Mouse (Mus musculus): Measurements from ENCODE around the gene Ang5.
A peak's percentile ranks its signal among the peaks of the same experiment; 100 is the strongest.
"Not testable (repeated sequence)": the region's sequence is repeated elsewhere in the genome, so short reads cannot be mapped to it uniquely, and the experiment has no call there.

The Ang5 gene

DNA sequence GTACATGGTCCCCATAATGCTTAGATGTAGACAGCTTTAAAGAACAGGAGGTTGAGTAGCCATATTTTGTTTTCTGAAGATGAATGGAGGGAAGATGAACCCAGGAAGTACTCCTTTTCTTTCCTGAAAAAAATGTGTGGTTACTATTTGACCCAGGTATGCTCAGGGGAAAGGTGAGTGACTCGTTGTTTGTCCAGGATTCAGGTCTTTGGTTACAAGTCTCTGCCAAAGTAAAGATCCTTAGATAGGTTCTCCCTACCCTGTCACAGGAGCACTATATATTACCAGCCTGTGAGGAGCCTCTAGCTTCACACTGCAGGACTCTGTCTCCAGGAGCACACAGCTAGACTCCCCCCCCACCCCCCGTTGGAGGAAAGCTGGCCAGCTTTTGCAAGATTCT, at the start of gene Ang5:
TSS of gene Ang5 (plus strand) at position 301 of the 400 bp plus-strand sequence.
- not testable (repeated sequence) for DNase-seq

DNA sequence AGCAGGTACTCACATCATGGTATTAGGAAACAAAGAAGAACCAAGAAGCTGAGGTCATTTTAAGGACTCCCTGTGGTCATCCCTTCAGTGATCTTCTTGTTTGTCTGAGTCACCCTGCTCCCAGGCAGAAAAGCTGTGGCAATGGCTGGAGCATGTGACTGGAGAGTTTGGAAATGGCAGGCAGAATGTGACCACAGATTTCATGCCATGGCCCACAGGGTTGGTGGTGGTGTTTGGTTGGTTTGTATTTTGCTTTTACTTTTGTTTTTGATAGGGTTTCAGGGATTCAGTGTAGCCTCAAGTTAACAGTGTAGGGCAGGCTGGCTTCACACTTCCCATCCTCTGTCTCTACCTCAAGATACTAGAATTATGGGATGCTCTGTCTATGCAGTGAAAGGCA, 38.7 kb upstream of the Ang5 start:
- not testable (repeated sequence) for DNase-seq

DNA sequence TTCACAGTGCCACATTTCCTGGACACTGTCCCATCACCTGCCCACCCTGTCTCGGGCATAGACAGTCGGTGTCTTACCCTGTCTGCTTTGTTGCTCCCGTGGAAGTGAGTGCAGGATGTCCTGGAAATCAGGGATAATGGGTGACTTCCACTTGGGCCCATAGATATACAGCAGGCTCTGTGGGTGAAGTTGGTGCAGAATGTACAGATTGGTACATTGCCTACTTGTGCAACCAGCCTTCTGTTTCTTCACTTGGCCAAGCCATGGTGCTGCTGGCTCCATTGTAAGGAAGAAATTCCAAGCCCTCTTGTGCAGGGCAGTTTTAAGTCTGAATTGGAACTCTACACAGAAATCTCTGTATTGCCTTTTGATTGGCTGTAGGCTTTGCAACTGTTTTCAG, 33.4 kb upstream of the Ang5 start, which contains the start of gene Ear10:
TSS of gene Ear10 (minus strand) at position 101 of the 400 bp plus-strand sequence.
- DNase-seq, result not testable (repeated sequence)

DNA sequence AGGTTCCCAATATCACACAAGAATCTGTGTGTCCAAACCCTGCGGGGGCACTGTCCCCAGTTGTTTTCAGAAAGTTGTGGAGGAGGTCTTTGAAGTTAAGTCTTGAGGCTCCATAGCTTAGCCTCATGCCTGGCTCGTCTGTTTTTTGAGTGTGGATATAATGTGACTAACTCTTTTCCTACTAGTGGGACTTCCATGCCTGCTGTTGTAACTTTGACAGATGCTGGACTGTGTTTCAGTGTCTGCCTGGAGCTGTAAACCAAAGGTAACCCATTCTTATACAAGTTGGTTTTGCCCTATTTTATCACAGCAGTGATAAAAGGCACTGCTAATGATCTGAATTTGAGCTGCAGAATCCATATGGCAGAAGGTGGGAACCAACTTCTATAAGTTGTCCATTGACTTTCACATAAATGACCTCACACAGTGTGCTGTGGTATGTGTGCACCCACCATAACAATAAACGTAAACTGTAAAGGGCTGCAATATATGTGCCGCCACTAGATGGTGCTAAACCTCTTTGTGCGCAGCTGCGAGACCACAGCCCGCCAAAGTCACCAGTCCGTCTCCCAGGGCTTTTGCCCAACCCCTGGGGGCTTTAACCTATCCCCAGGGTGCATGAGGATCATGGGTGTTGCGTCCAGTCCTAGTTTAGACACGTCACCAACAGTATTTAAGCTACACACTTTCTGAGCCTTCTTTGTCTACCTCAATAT, 32.0 kb upstream of the Ang5 start, which contains the start of gene Gm8113:
TSS of gene Gm8113 (plus strand) at position 703 of the 716 bp plus-strand sequence.
- DNase-seq, result peak; percentile 91

DNA sequence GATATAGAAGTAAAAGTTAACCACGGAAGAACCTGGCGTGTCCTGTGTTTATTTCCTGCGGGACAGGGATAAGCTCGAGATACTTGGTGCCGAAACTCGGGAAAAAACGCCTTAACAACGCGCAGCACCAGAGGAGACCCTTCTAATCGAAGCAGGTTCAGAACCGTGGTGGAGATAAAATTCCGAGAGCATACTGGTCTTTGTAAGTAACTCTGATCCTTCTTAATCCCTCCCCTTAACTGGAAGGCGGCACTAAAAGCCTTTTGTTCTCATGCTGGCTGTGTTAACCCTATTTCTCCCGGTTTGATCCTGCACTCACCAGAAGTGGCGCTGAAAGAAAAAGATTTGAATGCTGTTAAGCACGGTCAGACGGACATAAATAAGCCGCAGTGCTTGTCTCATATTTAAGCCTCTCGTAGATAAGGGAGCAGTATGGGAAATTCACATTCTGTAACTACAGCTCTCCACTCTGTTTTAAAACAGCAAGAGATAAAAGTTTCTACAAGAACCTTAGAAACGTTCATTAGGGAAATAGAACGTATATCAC, 31.4 kb upstream of the Ang5 start:
- DNase-seq, result peak; percentile 77

DNA sequence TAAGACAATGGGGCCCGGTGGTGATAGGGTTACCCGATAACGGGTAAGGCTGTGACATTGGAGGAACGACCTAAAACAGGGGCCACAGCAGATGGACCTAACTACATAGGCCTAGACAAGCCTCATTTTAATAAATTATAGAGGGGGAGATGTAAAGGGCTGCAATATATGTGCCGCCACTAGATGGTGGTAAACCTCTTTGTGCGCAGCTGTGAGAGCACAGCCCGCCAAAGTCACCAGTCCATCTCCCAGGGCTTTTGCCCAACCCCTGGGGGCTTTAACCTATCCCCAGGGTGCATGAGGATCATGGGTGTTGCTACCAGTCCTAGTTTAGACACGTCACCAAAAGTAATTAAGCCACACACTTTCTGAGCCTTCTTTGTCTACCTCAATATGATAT, 23.9 kb upstream of the Ang5 start:
- DNase-seq, result peak; percentile 72

DNA sequence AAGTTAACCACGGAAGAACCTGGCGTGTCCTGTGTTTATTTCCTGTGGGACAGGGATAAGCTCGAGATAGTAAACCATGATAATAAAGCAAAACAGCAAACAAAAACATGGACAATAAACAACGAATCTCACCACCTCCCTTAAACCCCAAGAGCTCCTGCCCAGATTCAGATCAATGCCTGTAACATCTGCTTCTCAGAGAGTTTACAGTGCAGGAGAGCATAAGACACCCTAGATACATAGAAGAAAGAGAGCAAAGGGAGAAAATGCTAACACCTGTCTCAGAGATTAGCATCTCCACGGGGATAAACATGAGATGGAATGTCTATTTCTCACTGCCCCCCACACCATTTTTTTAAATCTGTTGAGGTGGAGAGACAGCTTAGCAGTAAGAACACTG, 23.5 kb upstream of the Ang5 start:
- not testable (repeated sequence) for DNase-seq

DNA sequence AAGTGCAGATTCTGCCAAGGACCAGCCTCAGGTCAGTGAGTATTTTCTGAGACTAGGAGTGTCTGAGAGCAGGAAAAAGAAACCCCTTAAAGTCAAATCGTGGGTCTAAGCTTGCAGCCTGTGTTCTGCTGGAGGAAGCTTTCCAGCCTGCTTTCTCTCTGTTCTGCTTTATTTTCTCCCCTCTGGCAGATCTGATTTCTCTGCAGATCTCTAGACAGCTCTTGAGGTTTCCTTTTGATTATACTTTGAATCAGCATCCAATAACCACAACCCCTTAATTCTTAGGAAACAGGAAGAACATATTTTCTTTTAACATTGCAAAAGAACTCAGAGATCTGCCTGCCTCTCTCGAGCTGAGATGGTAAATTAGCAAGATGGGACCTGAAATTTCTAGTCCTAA, 3.5 kb upstream of the Ang5 start:
- not testable (repeated sequence) for DNase-seq

DNA sequence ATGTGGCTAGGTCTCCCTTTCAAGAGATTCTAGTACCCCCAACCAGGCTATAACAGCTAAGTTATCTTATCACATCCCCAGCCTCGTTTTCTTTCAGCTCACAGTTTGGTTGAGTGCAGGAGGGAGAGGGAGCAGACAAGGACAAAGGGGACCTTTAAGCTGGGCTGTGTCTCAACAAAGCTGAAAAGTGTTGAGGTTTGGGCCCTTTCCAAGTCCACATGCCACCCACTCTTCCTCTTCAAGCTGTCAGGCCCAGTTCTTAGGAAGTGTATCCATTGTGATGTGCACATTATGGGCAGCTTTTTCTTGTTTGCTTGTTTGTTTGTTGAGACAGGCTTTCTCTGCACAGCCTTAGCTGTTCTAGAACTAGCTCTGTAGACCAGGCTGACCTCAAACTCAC, 1.8 kb upstream of the Ang5 start:
- DNase-seq, result not testable (repeated sequence)

DNA sequence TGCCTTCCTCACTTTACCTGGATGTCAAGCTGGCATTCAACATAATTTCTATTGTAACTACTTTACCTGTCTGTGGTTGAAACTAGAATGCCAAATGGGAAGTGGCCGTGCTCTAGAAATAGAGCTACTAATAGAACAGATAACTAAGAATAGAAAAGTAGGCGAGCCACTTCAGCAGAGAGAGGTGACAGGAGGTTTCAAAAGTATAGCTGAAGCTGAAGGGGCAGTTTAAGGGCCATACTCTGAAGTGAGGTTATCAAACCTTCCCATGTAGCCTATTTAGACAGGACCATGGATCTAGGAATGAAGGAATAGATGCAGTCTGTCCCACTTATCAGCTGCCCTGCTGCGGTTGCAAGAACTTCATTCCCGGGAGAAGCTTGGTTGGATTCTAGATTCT, 26.6 kb downstream of the Ang5 start:
- no peak for DNase-seq

DNA sequence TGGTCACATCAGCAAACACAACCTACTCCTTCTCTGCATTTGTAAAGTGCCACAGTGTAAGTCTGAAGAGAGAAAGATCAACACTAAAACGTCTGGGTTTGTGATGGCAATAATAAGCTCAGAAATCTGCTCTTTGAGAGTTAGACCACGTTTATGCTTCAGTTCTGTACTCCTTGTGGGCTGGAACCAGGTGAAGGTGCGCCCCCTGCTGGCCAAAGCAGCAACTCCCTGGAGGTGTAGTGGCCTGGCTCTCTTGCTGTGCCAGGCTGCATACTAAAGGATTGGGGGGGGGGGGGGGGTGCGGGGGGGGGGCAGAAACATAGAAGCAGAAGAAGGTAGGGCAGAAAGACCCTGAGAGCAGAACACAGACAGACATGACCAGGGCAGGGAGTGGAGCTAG, 27.0 kb downstream of the Ang5 start:
- DNase-seq, result peak; percentile 71

DNA sequence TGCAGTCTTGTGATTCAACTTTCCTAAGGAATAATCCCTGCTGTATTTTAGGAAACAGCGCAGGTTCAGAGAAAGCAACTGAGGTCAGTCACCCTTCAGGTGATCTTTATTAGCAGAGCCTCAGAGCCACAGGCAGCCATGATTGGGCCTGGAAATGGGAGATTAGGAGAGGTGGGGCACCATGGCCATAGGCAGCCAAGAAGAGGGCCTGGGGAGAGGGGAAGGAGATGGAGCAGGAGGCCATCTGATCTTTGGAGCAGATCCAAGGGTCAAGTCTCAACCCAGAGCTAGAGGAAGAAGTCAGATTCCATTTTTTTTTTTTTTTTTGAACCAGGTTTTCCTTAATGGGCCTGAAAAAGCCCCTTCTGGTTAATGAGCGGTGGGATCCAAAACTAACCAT, 29.3 kb downstream of the Ang5 start:
- DNase-seq, result no peak

DNA sequence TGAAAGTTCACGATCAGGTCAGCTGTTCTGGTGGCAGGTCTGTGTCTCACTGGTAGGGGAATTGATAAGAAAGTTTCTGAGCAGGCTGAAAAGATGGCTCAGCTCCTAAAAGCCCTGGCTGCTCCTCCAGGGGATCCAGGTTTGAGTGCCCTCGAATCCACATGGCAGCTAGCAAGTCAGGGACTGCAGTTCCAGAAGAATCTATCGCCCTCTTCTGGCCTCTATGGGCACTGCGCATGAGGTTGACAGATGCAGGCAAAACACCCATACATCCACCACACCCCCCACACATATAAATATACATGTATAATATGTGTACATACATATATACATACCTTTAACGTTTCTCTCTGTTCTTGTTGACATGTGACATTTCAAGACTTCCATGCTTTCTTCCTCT, 30.5 kb downstream of the Ang5 start:
- DNase-seq, result peak; percentile 72

DNA sequence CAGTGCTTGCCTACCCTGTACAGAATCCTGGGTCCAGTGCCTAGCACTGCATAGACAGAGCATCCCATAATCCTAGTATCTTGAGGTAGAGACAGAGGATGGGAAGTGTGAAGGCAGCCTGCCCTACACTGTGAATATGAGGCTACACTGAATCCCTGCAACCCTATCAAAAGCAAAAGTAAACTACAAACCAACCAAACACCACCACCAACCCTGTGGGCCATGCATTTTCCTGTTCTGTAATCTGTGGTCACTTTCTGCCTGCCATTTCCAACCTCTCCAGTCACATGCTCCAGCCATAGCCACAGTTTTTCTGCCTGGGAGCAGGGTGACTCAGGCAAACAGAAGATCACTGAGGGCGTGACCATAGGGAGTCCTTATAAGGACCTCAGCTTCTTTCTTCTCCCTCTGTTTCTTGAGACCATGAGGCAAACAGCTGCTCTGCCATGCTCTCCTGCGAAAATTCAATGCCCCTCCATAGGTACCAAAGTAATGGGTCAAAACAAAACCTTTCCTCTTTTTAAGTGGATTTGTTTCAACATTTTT, 41.7 kb downstream of the Ang5 start:
- not testable (repeated sequence) for DNase-seq

DNA sequence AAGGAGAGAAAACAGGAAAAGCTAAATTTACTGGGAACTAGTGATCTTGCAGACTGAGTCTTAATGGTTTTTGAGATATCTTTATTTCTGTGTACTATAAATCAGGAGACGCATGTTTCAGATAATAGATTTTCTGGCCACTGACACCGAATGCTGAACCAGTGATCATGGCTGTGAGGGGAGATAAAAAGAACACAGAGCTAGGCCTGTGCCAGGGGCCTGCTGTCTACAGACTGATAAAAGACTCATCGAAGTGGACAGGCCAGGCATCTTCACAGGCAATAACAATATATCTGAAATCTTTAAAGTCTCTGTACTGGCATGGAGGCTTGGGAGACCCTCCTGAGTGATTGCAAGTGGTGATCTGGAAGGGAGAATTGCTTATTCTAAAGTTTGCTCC, 44.7 kb downstream of the Ang5 start:
- DNase-seq, result no peak

DNA sequence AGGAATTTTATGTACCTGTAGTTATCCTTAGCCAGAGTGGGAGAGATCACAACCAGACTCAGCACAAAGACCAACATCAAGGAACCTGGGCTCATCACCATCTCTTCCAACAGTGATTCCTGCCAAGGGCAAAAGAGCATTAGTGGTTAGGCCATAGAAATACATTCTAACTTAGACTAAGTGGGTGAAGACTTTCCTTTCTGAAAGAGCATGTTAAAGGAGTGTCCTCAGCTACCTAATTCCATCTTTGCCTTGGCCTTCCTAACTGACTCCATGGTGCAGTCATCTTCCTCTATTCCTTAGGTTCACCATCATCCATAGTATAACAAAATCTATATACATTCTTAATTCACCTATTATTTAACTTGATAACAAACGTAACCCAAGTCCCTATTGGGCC, 45.3 kb downstream of the Ang5 start, which contains the start of gene Ang6:
TSS of gene Ang6 (minus strand) at position 101 of the 400 bp plus-strand sequence.
- no peak for DNase-seq

DNA sequence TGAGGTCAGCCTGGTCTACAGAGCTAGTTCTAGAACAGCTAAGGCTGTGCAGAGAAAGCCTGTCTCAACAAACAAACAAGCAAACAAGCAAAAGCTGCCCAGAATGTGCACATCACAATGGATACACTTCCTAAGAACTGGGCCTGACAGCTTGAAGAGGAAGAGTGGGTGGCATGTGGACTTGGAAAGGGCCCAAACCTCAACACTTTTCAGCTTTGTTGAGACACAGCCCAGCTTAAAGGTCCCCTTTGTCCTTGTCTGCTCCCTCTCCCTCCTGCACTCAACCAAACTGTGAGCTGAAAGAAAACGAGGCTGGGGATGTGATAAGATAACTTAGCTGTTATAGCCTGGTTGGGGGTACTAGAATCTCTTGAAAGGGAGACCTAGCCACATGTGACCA, 51.2 kb downstream of the Ang5 start:
- DNase-seq, result not testable (repeated sequence)

DNA sequence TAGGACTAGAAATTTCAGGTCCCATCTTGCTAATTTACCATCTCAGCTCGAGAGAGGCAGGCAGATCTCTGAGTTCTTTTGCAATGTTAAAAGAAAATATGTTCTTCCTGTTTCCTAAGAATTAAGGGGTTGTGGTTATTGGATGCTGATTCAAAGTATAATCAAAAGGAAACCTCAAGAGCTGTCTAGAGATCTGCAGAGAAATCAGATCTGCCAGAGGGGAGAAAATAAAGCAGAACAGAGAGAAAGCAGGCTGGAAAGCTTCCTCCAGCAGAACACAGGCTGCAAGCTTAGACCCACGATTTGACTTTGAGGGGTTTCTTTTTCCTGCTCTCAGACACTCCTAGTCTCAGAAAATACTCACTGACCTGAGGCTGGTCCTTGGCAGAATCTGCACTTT, 52.8 kb downstream of the Ang5 start:
- DNase-seq, result not testable (repeated sequence)
